Mouse (Mus musculus): ENCODE data around the gene Cilp.

- TF ChIP-seq CTCF (IDR thresholded peaks at IDR 0.05; ENCODE audit: low read depth) = no peak
- TF ChIP-seq EP300 (IDR thresholded peaks at IDR 0.05; ENCODE audit: low read depth) = 0 out of 2 replicates have a peak, but pooled peaks have one; percentile 6
These were observed 29.9 kb downstream of the Cilp start for GRCm38 (mm10) chr9:65294716-65295378.

Data from liver, postnatal 0 days (tissue).